Mouse (Mus musculus): ENCODE results near the gene Gm42417.
"Not testable (repeated sequence)": the region's sequence is repeated elsewhere in the genome, so short reads cannot be mapped to it uniquely, and the experiment has no call there.

The Gm42417 gene

GRCm38 (mm10) chr1:36545845-36546600, 6.8 kb upstream of the Gm42417 start:
- DNase-seq (ENCODE audit: low spot score), result no peak

GRCm38 (mm10) chr1:36545382-36545781, 6.2 kb upstream of the Gm42417 start:
- no peak for DNase-seq (ENCODE audit: low spot score)

GRCm38 (mm10) chr1:36542925-36543324, 3.7 kb upstream of the Gm42417 start:
- no peak for DNase-seq (ENCODE audit: low spot score)

GRCm38 (mm10) chr1:36541844-36542243, 2.6 kb upstream of the Gm42417 start:
- DNase-seq (ENCODE audit: low spot score), result no peak

- no peak for DNase-seq (ENCODE audit: low spot score)
These were observed 1.6 kb upstream of the Gm42417 start for GRCm38 (mm10) chr1:36540807-36541206.

- DNase-seq (ENCODE audit: low spot score), result no peak
These were observed 903 bp upstream of the Gm42417 start for GRCm38 (mm10) chr1:36540132-36540531.

GRCm38 (mm10) chr1:36538727-36539126, 502 bp downstream of the Gm42417 start:
- DNase-seq (ENCODE audit: low spot score), result no peak

GRCm38 (mm10) chr1:36536783-36537182, 2.4 kb downstream of the Gm42417 start, which contains the start of gene Ankrd23:
Gene Ankrd23 (minus strand): TSS chr1:36536883.
- not testable (repeated sequence) for DNase-seq (ENCODE audit: low spot score)

- DNase-seq (ENCODE audit: low spot score), result no peak
These were observed 2.9 kb downstream of the Gm42417 start for GRCm38 (mm10) chr1:36536397-36536728.

GRCm38 (mm10) chr1:36535477-36536396, 3.5 kb downstream of the Gm42417 start:
- no peak for DNase-seq (ENCODE audit: low spot score)

- no peak for DNase-seq (ENCODE audit: low spot score)
These were observed 4.6 kb downstream of the Gm42417 start for GRCm38 (mm10) chr1:36534595-36535058.

- no peak for DNase-seq (ENCODE audit: low spot score)
These were observed 5.7 kb downstream of the Gm42417 start for GRCm38 (mm10) chr1:36533546-36533945.

- DNase-seq (ENCODE audit: low spot score), result no peak
These were observed 7.8 kb downstream of the Gm42417 start for GRCm38 (mm10) chr1:36531461-36531860.

- DNase-seq (ENCODE audit: low spot score), result no peak
These were observed 8.3 kb downstream of the Gm42417 start for GRCm38 (mm10) chr1:36530962-36531361.

GRCm38 (mm10) chr1:36530485-36530884, 8.7 kb downstream of the Gm42417 start:
- no peak for DNase-seq (ENCODE audit: low spot score)

- no peak for DNase-seq (ENCODE audit: low spot score)
These were observed 9.4 kb downstream of the Gm42417 start for GRCm38 (mm10) chr1:36529875-36530274.

GRCm38 (mm10) chr1:36529274-36529673, 10.0 kb downstream of the Gm42417 start:
- DNase-seq (ENCODE audit: low spot score), result no peak

GRCm38 (mm10) chr1:36528351-36528750, 10.9 kb downstream of the Gm42417 start:
- no peak for DNase-seq (ENCODE audit: low spot score)

- no peak for DNase-seq (ENCODE audit: low spot score)
These were observed 12.3 kb downstream of the Gm42417 start for GRCm38 (mm10) chr1:36526903-36527302.

- DNase-seq (ENCODE audit: low spot score), result no peak
These were observed 13.5 kb downstream of the Gm42417 start for GRCm38 (mm10) chr1:36525774-36526173.

- no peak for DNase-seq (ENCODE audit: low spot score)
These were observed 15.2 kb downstream of the Gm42417 start for GRCm38 (mm10) chr1:36524058-36524457.

GRCm38 (mm10) chr1:36523332-36524013, 15.8 kb downstream of the Gm42417 start:
- no peak for DNase-seq (ENCODE audit: low spot score)
